Mouse (Mus musculus) small intestine, adult 10 weeks (tissue): ENCODE measurements around the gene Cntrob. TPM values are rescaled to one million over a fixed set of nuclear protein-coding genes. Genes with fewer than 3 reads are reported as not detected.

Experiments used
- polyA plus RNA-seq: library from polyadenylated mRNA; stranded (reverse); fragments of 350-450 nt; fragmentation: Illumina TruSeq; extraction: RNeasy Lipid Tissue Mini Kit (QIAGEN cat#74804); gene quantifications from one replicate; pipeline ENCODE4 v1.2.3, GENCODE M21; 2014; ENCODE audit warnings: low replicate concordance

Cntrob gene
- polyA plus RNA-seq = 3.5 TPM

DNA sequence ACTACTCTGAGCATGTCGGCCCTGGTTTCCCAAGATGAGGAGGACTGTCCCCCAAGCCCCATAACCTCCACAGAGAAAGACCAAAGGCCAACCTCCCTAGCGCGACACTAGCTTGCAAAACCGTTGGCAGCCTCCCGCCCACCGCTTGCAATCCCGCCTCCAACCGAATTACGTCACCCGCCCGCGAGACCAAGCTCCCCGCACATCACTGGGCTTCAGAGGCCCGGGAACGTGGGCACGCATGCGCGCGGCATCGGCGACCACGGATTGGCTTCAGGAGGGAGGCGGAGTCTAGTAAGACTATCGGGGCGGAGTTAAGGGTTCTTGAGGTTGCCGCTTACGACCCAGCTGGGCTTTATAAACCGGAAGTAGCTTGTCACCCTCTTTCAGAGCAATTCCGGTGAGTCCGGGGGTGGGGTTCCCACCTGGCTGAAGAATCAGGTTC lies at the start of gene Cntrob, which contains the start of gene Trappc1:
Gene Cntrob (minus strand): TSS at position 109 of the 445 bp plus-strand sequence.
Gene Trappc1 (plus strand): TSS at position 314 of the 445 bp plus-strand sequence.

DNA sequence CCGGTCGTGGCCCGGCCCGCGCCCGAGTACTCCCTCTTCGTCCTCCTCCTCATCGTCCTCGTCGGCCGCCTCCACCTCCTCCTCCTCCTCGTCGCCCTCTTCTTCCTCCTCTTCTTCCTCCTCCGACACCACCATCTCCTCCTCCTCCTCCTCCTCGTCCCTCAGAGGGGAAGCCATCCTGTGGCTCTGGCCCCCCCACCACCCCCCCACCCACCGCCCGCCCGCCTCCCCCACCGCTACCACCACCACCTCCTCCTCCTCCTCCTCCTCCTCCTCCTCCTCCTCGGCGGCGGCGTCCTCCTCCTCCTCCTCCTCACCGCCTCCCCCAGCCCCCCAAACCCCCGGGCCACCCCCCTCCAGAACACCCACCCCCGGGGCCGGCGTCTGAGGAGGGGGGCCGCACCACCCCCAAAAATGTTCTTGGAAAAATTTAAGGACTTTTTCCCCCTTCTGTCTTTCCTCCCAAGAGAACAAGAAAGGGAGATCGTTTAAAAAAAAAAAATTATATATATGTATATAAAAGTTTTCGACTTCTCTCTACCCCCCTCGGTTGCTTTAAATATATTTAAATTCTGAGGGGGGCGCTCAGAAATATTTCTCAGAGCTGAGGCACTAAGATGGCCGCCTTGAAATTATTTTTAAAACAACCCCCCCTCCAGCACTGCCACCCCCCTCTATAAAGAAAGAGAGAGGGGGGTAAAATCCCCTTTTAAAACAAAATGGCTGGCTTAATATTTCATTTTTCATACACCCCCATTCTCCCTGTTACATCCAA lies 45.8 kb upstream of the Cntrob start, which contains the start of gene Chd3:
Gene Chd3 (minus strand): TSS at position 192 of the 775 bp plus-strand sequence.

DNA sequence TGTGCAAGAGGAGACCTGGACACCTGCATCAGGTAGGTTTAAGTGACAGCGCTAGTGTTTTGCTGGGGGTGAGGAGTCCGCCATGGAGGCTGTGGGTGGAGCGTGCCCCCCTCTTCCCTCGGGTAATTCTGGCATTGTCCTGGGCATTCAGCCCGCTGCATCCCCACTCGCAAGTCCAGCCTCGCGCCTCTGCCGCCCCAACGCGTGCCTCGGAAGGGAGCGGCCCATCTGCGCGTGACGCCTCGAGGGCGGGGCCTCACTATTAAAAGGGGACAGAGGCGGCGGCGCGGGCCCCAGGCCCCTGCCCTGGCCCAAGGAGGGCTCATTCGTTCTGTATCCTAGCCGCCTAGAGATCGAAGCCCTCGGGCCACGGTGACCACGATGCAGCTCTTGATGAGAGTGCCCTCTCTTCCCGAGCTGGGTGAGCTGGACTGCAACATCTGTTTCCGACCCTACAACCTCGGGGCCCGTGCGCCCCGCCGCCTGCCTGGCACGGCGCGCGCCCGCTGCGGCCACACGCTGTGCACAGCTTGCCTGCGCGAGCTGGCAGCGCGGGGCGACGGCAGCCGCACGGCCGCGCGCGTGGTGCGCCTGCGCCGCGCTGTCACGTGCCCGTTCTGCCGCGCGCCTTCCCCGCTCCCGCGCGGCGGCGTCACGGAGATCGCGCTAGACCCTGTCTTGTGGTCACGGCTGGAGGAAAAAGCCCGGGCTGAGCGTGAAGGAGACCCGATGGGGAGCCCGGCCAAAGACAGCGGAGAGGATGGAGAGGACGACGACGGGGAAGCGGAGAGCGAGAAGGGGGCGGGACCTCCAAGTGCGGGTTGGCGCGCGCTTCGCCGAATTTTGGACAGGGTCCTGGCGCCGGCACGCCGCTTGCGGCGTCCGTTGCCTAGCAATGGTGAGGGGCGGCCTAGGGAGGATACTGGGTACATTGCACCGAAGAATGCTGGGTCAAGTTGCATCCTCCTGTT lies 16.9 kb upstream of the Cntrob start, which contains the start of gene Rnf227:
Gene Rnf227 (plus strand): TSS at position 301 of the 971 bp plus-strand sequence.

DNA sequence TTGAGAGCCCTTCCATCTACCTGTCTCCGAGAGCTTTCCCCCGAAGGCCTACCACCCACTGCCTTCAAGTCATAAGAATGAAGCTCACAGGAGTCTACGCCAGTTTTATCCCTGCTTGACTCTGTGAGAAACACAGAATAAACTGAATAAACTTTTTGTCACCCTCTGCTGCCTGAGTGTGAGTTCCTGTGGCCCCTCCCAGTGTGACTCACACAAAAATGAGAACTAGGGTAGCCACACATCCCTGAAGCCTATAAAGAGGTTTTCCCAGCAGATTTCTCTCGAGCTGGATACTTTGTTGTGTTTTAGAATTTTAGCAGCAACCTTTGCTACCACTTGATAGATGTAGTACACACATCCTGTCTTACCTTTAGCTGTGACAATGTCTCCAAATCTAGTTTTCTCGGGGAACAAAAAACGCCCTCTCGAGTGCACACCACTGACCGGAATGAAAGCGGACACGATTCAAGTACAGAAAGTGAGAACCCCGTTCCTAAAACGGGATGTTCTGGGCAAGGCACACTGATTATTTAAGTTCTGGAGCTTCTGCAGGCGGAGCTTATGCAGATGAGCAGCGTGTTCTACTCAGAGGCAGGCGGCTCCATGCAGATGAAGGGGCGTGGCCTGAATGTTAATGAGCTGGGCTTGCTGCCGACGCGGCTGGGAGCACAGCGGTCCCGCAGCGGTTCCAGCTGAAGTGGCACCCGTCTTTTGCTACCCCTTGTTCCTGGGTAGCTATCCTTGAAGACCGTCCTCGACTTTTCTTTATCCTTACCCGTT lies 2.2 kb upstream of the Cntrob start, which contains the start of gene Kcnab3:
Gene Kcnab3 (plus strand): TSS at position 631 of the 780 bp plus-strand sequence.

Other genes starting within 250 kb of the Cntrob start
- 53.2 TPM for gene Vamp2, start 235.3 kb downstream of the Cntrob start, polyA plus RNA-seq
- not detected for gene Per1, start 228.6 kb downstream of the Cntrob start, polyA plus RNA-seq
- not detected for gene Hes7, start 203.4 kb downstream of the Cntrob start, polyA plus RNA-seq
- not detected for gene 9130213A22Rik, start 201.2 kb downstream of the Cntrob start, polyA plus RNA-seq
- not detected for gene Aloxe3, start 197.9 kb downstream of the Cntrob start, polyA plus RNA-seq
- not detected for gene Alox12b, start 166.8 kb downstream of the Cntrob start, polyA plus RNA-seq
- gene Alox8, start 125.9 kb downstream of the Cntrob start, polyA plus RNA-seq = not detected
- gene Gucy2e, start 86.7 kb downstream of the Cntrob start, polyA plus RNA-seq = not detected
- gene Trappc1, start 205 bp upstream of the Cntrob start, polyA plus RNA-seq = 24.4 TPM
- gene Kcnab3, start 2.5 kb upstream of the Cntrob start, polyA plus RNA-seq = 0.37 TPM
- 2.2 TPM for gene Rnf227, start 16.7 kb upstream of the Cntrob start, polyA plus RNA-seq
- gene Chd3, start 45.6 kb upstream of the Cntrob start, polyA plus RNA-seq = 24.6 TPM
- gene Naa38, start 71.7 kb upstream of the Cntrob start, polyA plus RNA-seq = 3.7 TPM
- 22.1 TPM for gene Cyb5d1, start 71.9 kb upstream of the Cntrob start, polyA plus RNA-seq
- 0.45 TPM for gene Tmem88, start 74.5 kb upstream of the Cntrob start, polyA plus RNA-seq
- gene Kdm6b, start 89.9 kb upstream of the Cntrob start, polyA plus RNA-seq = 4.5 TPM
- gene Dnah2, start 225.3 kb upstream of the Cntrob start, polyA plus RNA-seq = 0.37 TPM
- not detected for gene Efnb3, start 236.4 kb upstream of the Cntrob start, polyA plus RNA-seq